Mouse (Mus musculus) olfactory bulb, adult 2 months (tissue): ENCODE measurements around the gene Sp140.

Experiments
- CTCF ChIP-seq: fragments of 200-500 bp; IDR thresholded peaks from 2 replicates; pipeline ENCODE4 v1.5.1; 2012; ENCODE audit warnings: low read depth, mild to moderate bottlenecking, low read length, moderate library complexity; ENCODE audit not compliant: insufficient read depth
- POLR2A ChIP-seq: fragments of 200-500 bp; IDR thresholded peaks from 2 replicates; pipeline ENCODE4 v1.6.1; 2012; ENCODE audit warnings: mild to moderate bottlenecking, low read depth, low read length, moderate library complexity; ENCODE audit not compliant: insufficient read depth

DNA sequence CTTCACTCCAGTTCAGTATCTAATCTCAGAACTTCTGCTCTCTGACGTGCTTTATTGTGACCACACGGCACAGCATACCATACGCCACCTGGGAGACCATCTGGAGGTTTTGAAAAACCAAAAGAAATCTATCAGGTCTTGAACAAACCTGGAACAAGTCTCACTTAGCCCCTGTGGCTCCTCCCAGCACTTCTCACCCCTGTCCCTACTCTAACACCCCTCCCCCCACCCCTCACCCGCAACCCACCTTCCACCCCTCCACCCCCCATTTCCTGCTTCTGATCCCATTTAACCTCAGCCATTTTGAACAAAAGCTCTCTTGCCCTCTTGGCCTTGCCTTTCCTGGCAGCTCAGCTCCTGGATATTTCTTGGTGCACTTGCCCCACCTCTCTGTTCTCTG is 80.0 kb downstream of the Sp140 start:
- TF ChIP-seq CTCF, result no peak
- no peak for TF ChIP-seq POLR2A
